Mouse (Mus musculus) stomach, embryonic 16.5 days (tissue): ENCODE results near the gene C5ar2. TPM values are rescaled to one million over a fixed set of nuclear protein-coding genes. Genes with fewer than 3 reads are reported as not detected.

ENCODE experiments used
- ATAC-seq: fragments of 200-750 bp; cut with Nextera tagmentation; 2 replicates; pipeline ENCODE4 v1.8.0; 2017; ENCODE audit warnings: moderate number of reproducible peaks, moderate TSS enrichment; ENCODE audit not compliant: insufficient read depth, low FRiP score
- H3K27ac ChIP-seq: fragments of 300-500 bp; sonication (generic); 2 replicates; pipeline ENCODE4 v1.5.1; 2014; ENCODE audit warnings: low read length
- H3K27me3 ChIP-seq: fragments of 300-500 bp; sonication (generic); 2 replicates; pipeline ENCODE4 v1.6.1; 2014; ENCODE audit warnings: low read length, control low read depth, mixed read lengths; ENCODE audit not compliant: control insufficient read depth, insufficient read depth
- H3K36me3 ChIP-seq: fragments of 300-500 bp; sonication (generic); 2 replicates; pipeline ENCODE4 v1.6.1; 2014; ENCODE audit warnings: low read length; ENCODE audit not compliant: control insufficient read depth, insufficient read depth
- H3K4me1 ChIP-seq: fragments of 300-500 bp; sonication (generic); 2 replicates; pipeline ENCODE4 v1.6.1; 2014; ENCODE audit warnings: low read length, control low read depth, mixed read lengths; ENCODE audit not compliant: control insufficient read depth, insufficient read depth
- H3K4me2 ChIP-seq: fragments of 300-500 bp; sonication (generic); 2 replicates; pipeline ENCODE4 v1.6.1; 2014; ENCODE audit warnings: low read depth, low read length, mixed read lengths
- H3K4me3 ChIP-seq: fragments of 300-500 bp; sonication (generic); replicated peaks from 2 replicates; pipeline ENCODE4 v1.5.1; 2014; ENCODE audit warnings: mild to moderate bottlenecking, low read length
- H3K9ac ChIP-seq: fragments of 300-500 bp; sonication (generic); 2 replicates; pipeline ENCODE4 v1.6.1; 2014; ENCODE audit warnings: low read length
- H3K9me3 ChIP-seq: fragments of 300-500 bp; sonication (generic); replicated peaks from 2 replicates; pipeline ENCODE4 v1.6.1; 2016; ENCODE audit warnings: low read length, control low read depth; ENCODE audit not compliant: control insufficient read depth
- WGBS: fragments of 180-500 bp; shearing (Covaris S2); extraction: QIAGEN DNeasy Blood & Tissue Kit; methylation state at CpG from one replicate; pipeline ENCODE4 v1.1.7; 2014; 5-methylcytosine and 5-hydroxymethylcytosine counted together
- polyA plus RNA-seq: library from polyadenylated mRNA; unstranded; fragments of >200 nt; fragmentation: Nextera tagmentation; extraction: Ambion mirVana; gene quantifications from 2 replicates; pipeline ENCODE4 v1.2.1, GENCODE M21; 2015

C5ar2 gene
- polyA plus RNA-seq, result 0.21 and 0.30 TPM in 2 replicates

DNA sequence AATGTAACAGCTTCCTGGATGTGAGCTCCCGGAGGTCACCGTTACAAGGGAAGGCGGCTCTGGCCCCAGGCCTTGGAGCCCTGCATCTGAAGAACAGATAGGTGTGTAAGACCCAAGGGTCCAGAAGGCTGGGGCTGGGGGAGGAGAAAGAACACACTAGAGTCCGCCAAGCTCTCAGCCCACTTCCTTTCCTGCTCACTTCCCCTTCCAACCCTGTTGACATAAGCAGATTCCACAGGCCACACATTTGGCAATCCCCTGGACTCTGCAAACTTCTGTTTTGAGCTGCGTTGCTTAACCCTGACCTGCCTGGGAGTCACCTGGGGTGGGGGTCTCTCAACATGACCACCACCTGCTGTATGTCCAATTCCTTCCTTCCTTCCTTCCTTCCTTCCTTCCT lies at the start of gene C5ar2:
Gene C5ar2, minus strand, starts transcription at position 88 of the 400 bp plus-strand sequence.
- Histone ChIP-seq H3K27me3 (no peaks in the 10 kb centered on the region), H3K36me3 (no peaks in the 10 kb centered on the region), H3K9ac (no peak within 1 kb of the TSS), H3K27ac (no peak within 1 kb of the TSS), H3K9me3 (no peaks in the 10 kb centered on the region), H3K4me3 (no peak within 1 kb of the TSS), H3K4me1 (no peaks in the 10 kb centered on the region), H3K4me2 (no peak within 1 kb of the TSS)
- 50% methylated on average over 5 of the region's 5 CpGs for WGBS
- ATAC-seq, result no peak

- Histone ChIP-seq H3K27ac (no peak overlapping the region), H3K4me1 (peaks cover 7% of the 10 kb centered on the region; the same call in 1 of the 2 replicates), H3K4me3 (no peak overlapping the region), H3K9me3 (no peaks in the 10 kb centered on the region), H3K36me3 (0 out of 2 replicates have a peak, but pooled peaks cover under 1% of the 10 kb centered on the region), H3K9ac (no peak overlapping the region), H3K27me3 (no peaks in the 10 kb centered on the region), H3K4me2 (no peak overlapping the region)
- WGBS, result 58% methylated on average over 1 of the region's 1 CpGs
- ATAC-seq, result no peak
Measured at GRCm38 (mm10) chr7:16287791-16288190, 43.8 kb upstream of the C5ar2 start.

- H3K9ac ChIP-seq, result peak overlapping the region; percentile 91
- WGBS, result 77% methylated on average over 2 of the region's 2 CpGs
- H3K27me3 ChIP-seq, result no peaks in the 10 kb centered on the region
- H3K36me3 ChIP-seq, result peaks cover 6% of the 10 kb centered on the region; the same call in 1 of the 2 replicates
- H3K4me2 ChIP-seq, result peak overlapping the region; percentile 56
- peak overlapping the region; percentile 80 for H3K4me3 ChIP-seq
- H3K27ac ChIP-seq, result peak overlapping the region; percentile 99
- ATAC-seq, result no peak
- no peaks in the 10 kb centered on the region for H3K9me3 ChIP-seq
- peaks cover 7% of the 10 kb centered on the region; the same call in 1 of the 2 replicates for H3K4me1 ChIP-seq
Measured at GRCm38 (mm10) chr7:16287016-16287415, 43.1 kb upstream of the C5ar2 start.

- WGBS, result under 1% methylated on average over 65 of the region's 70 CpGs
- ATAC-seq, result peak; percentile 92
- Histone ChIP-seq H3K36me3 (peaks cover 6% of the 10 kb centered on the region; the same call in 1 of the 2 replicates), H3K4me2 (peak within 1 kb of the TSS; percentile 56), H3K4me1 (peaks cover 7% of the 10 kb centered on the region; the same call in 1 of the 2 replicates), H3K9ac (peak within 1 kb of the TSS; percentile 91), H3K4me3 (peak within 1 kb of the TSS; percentile 80), H3K27ac (peak within 1 kb of the TSS; percentile 99), H3K27me3 (no peaks in the 10 kb centered on the region), H3K9me3 (no peaks in the 10 kb centered on the region)
Measured at GRCm38 (mm10) chr7:16286026-16286961, 42.3 kb upstream of the C5ar2 start, which contains the start of gene Ccdc9. Gene Ccdc9, minus strand, starts transcription at chr7:16286795.

DNA sequence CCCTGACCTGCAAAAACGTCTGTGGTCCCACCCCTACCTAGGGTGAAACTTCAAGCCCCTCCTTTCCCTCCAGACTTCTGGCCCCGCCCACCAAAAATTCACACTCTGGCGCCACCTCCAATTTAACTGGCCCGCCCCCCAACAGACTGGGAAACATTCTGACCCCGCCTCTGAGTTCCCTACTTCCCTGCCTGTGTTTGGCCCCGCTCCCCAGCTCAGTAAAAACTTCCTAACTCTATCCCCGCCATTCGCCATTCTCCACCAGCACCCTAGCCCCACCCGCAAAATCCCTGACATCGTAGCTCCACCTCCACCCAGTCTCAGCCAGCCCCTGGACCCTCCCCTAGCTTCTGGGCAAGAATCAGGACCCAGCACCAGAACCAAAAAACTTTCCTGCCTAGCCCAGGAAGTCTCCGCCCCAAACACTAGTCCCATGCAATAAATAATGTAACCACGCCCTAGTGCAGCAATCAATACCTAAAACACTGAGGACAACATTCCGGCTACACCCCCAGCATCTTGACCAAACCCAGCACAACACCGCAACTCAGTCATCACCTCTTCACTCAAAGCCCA lies 41.6 kb upstream of the C5ar2 start:
- H3K9ac ChIP-seq, result peak overlapping the region; percentile 62; the same call in 1 of the 2 replicates
- peaks cover 7% of the 10 kb centered on the region; the same call in 1 of the 2 replicates for H3K4me1 ChIP-seq
- WGBS, result 2% methylated on average over 14 of the region's 14 CpGs
- peak; percentile 68 for ATAC-seq
- peak overlapping the region; percentile 80 for H3K4me3 ChIP-seq
- no peaks in the 10 kb centered on the region for H3K27me3 ChIP-seq
- peak overlapping the region; percentile 56 for H3K4me2 ChIP-seq
- peak overlapping the region; percentile 92 for H3K27ac ChIP-seq
- H3K9me3 ChIP-seq, result no peaks in the 10 kb centered on the region
- H3K36me3 ChIP-seq, result peaks cover 12% of the 10 kb centered on the region

DNA sequence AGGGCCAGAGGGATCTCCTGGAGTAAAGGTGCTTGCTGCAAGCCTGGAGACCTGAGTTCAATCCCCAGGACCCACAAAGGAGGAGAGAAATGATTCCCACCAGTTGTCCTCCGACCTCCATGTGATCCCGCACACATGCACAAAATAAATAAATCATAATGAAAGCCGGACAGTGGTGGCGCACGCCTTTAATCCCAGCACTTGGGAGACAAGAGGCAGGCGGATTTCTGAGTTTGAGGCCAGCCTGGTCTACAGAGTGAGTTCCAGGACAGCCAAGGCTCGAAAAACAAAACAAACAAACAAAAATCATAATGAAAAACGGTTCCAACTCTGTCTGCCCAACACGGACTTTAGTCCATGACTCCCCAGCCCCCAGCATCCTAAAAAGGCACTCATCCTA lies 41.0 kb upstream of the C5ar2 start:
- 41% methylated on average over 9 of the region's 9 CpGs for WGBS
- H3K4me2 ChIP-seq, result peak overlapping the region; percentile 56
- peaks cover 18% of the 10 kb centered on the region for H3K36me3 ChIP-seq
- ATAC-seq, result no peak
- peak overlapping the region; percentile 92 for H3K27ac ChIP-seq
- peak overlapping the region; percentile 62; the same call in 1 of the 2 replicates for H3K9ac ChIP-seq
- H3K4me1 ChIP-seq, result peaks cover 7% of the 10 kb centered on the region; the same call in 1 of the 2 replicates
- H3K9me3 ChIP-seq, result no peaks in the 10 kb centered on the region
- H3K27me3 ChIP-seq, result no peaks in the 10 kb centered on the region
- peak overlapping the region; percentile 80 for H3K4me3 ChIP-seq

DNA sequence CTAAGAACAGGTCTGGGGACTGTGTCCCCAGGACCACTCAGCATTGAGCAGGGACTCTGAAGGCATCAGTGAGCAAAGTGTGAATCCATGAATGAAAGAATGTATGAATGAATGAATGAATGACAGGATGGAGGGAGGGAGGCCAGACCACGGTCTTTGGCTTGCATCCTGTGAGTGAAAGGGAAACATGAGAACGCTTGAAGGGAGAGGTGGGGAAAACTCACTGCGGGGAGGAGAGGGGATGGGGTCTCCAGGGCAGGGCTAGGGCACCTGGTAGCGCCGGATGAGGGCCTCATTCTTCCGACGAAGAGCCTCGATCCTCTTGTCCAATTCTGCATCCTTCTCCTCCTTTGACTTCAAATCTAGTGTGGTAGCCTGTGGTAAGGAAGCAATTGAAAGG lies 40.0 kb upstream of the C5ar2 start:
- no peaks in the 10 kb centered on the region for H3K27me3 ChIP-seq
- no peak overlapping the region for H3K4me3 ChIP-seq
- peaks cover 19% of the 10 kb centered on the region for H3K36me3 ChIP-seq
- peaks cover 7% of the 10 kb centered on the region; the same call in 1 of the 2 replicates for H3K4me1 ChIP-seq
- no peak overlapping the region for H3K9ac ChIP-seq
- 0 out of 2 replicates have a peak overlapping the region, but pooled peaks have one; percentile 92 for H3K27ac ChIP-seq
- no peak for ATAC-seq
- H3K9me3 ChIP-seq, result no peaks in the 10 kb centered on the region
- H3K4me2 ChIP-seq, result no peak overlapping the region
- WGBS, result 86% methylated on average over 8 of the region's 8 CpGs

- WGBS, result 82% methylated on average over 13 of the region's 13 CpGs
- Histone ChIP-seq H3K36me3 (peaks cover 19% of the 10 kb centered on the region), H3K4me2 (no peak overlapping the region), H3K9ac (no peak overlapping the region), H3K27me3 (no peaks in the 10 kb centered on the region), H3K9me3 (no peaks in the 10 kb centered on the region), H3K4me3 (no peak overlapping the region), H3K4me1 (peaks cover 7% of the 10 kb centered on the region; the same call in 1 of the 2 replicates), H3K27ac (no peak overlapping the region)
- ATAC-seq, result no peak
Measured at GRCm38 (mm10) chr7:16282334-16282733, 38.4 kb upstream of the C5ar2 start.
